Mouse (Mus musculus): Measurements from ENCODE around the gene Cma1.

- TF ChIP-seq CTCF (IDR thresholded peaks at IDR 0.05; ENCODE audit: control insufficient read depth, insufficient read depth, insufficient read length) (no peak), USF1 (IDR thresholded peaks at IDR 0.05; ENCODE audit: low read depth) (no peak), MAX (IDR thresholded peaks at IDR 0.05) (no peak), CEBPB (IDR thresholded peaks at IDR 0.05; ENCODE audit: low read depth) (no peak), MYOD1 (IDR thresholded peaks at IDR 0.05; ENCODE audit: control insufficient read depth, insufficient read length, low read depth) (no peak), FOSL1 (IDR thresholded peaks at IDR 0.05; ENCODE audit: insufficient read depth, low read length, poor library complexity, severe bottlenecking) (no peak), MYOG (IDR thresholded peaks at IDR 0.05; ENCODE audit: control insufficient read depth, extremely low read depth, insufficient read length) (no peak)
Measured at GRCm38 (mm10) chr14:55929263-55929997, 15.0 kb downstream of the Cma1 start.
